In the genomic region with DNA sequence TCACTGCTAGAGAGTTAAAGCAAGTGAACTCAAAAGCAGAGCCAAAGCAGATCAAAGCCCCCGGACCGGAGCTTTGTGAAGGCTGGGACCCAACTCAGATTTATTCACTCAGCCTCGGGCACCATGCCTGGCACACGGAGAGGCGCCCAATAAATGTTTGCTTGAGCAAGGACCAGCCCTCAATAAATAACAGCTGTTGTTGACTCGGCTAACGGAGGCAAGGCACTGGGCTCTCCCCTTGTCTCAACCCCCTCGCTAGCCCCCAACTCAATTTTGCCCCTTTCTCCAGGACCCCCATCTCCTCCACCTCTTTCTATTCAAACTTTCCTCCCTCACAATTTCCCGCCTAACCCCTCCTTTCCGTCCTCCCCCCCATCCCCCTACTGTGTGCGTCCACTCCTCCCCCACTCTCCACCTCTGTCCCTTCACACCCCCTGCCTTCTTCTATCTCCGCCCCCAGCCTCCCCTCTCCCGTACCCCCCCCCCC, we compare ENCODE assay signal across 8 mouse cellular contexts. TPM values are rescaled to one million over a fixed set of nuclear protein-coding genes. Genes with fewer than 3 reads are reported as not detected.
DNase-seq lines count a peak whose midpoint lies in the region; ATAC-seq and TF ChIP-seq lines count a peak whose summit lies in the region.

No protein-coding gene starts in this region.

- 10% methylated on average over 13 of the region's 13 CpGs for WGBS in heart, embryonic 10.5 days
- WGBS in hindbrain, embryonic 15.5 days, result 4% methylated on average over 12 of the region's 13 CpGs
- 7% methylated on average over 13 of the region's 13 CpGs for WGBS in midbrain, embryonic 11.5 days

- TF ChIP-seq CTCF in cortical plate, adult 2 months (IDR thresholded peaks at IDR 0.05; ENCODE audit: extremely low read depth, insufficient read depth, low read length), result no peak

- ATAC-seq in hindbrain, embryonic 15.5 days (ENCODE audit: low FRiP score, low read depth), result peak; percentile 49; the same call in 1 of the 2 replicates
- peak; percentile 65 for ATAC-seq in midbrain, embryonic 11.5 days (ENCODE audit: low FRiP score)

- peak overlapping the region; percentile 74 for H3K4me3 ChIP-seq in heart, embryonic 10.5 days
- peak overlapping the region; percentile 100 for H3K4me3 ChIP-seq in cortical plate, adult 2 months (ENCODE audit: insufficient read depth, low read length)
- H3K4me3 ChIP-seq in hindbrain, embryonic 15.5 days, result peak overlapping the region; percentile 82
- peak overlapping the region; percentile 64 for H3K4me3 ChIP-seq in midbrain, embryonic 11.5 days (ENCODE audit: low read depth, low read length)

- intact Hi-C loops in heart, postnatal 25 days (cut with DNase I), result no loop called here

- H3K4me2 ChIP-seq in hindbrain, embryonic 15.5 days, result peak overlapping the region; percentile 71
- peak overlapping the region; percentile 59 for H3K4me2 ChIP-seq in midbrain, embryonic 11.5 days

- no peaks in the 10 kb centered on the region for H3K27me3 ChIP-seq in heart, embryonic 10.5 days (ENCODE audit: insufficient read depth, poor library complexity, severe bottlenecking)
- no peaks in the 10 kb centered on the region for H3K27me3 ChIP-seq in hindbrain, embryonic 15.5 days
- no peaks in the 10 kb centered on the region for H3K27me3 ChIP-seq in midbrain, embryonic 11.5 days (ENCODE audit: control insufficient read depth, insufficient read depth, low read length)

- no peak for DNase-seq in heart, embryonic 10.5 days (ENCODE audit: low spot score)
- DNase-seq in heart, postnatal 25 days (ENCODE audit: low spot score), result no peak
- peak; percentile 7 for DNase-seq in B cell, adult 2 months
- DNase-seq in midbrain, embryonic 11.5 days (ENCODE audit: low spot score, missing footprints), result peak; percentile 93
- DNase-seq in right cerebral cortex, adult 18-20 months, result no peak
- no peak for DNase-seq in testis, postnatal 14 days (ENCODE audit: low spot score)

- peaks cover 4% of the 10 kb centered on the region for H3K36me3 ChIP-seq in heart, embryonic 10.5 days
- no peaks in the 10 kb centered on the region for H3K36me3 ChIP-seq in hindbrain, embryonic 15.5 days
- H3K36me3 ChIP-seq in midbrain, embryonic 11.5 days (ENCODE audit: control insufficient read depth, insufficient read depth, low read length), result no peaks in the 10 kb centered on the region

- H3K9me3 ChIP-seq in heart, embryonic 10.5 days, result no peaks in the 10 kb centered on the region
- H3K9me3 ChIP-seq in hindbrain, embryonic 15.5 days, result no peaks in the 10 kb centered on the region
- no peaks in the 10 kb centered on the region for H3K9me3 ChIP-seq in midbrain, embryonic 11.5 days (ENCODE audit: control insufficient read depth, low read length)

- peaks cover 33% of the 10 kb centered on the region for H3K4me1 ChIP-seq in heart, embryonic 10.5 days
- peaks cover 2% of the 10 kb centered on the region; the same call in 1 of the 2 replicates for H3K4me1 ChIP-seq in cortical plate, adult 2 months (ENCODE audit: control insufficient read depth, insufficient read depth, low read length)
- H3K4me1 ChIP-seq in hindbrain, embryonic 15.5 days (replicated peaks), result peaks cover 32% of the 10 kb centered on the region
- peaks cover 10% of the 10 kb centered on the region for H3K4me1 ChIP-seq in midbrain, embryonic 11.5 days (ENCODE audit: control insufficient read depth, insufficient read depth, low read length)

- H3K27ac ChIP-seq in heart, embryonic 10.5 days, result peak overlapping the region; percentile 89
- H3K27ac ChIP-seq in cortical plate, adult 2 months (ENCODE audit: insufficient read depth, low read length), result no peak overlapping the region
- H3K27ac ChIP-seq in hindbrain, embryonic 15.5 days (replicated peaks), result peak overlapping the region; percentile 84
- H3K27ac ChIP-seq in midbrain, embryonic 11.5 days (ENCODE audit: low read depth, low read length), result peak overlapping the region; percentile 47; the same call in 1 of the 2 replicates

- H3K9ac ChIP-seq in hindbrain, embryonic 15.5 days, result peak overlapping the region; percentile 79
- peak overlapping the region; percentile 79 for H3K9ac ChIP-seq in midbrain, embryonic 11.5 days (ENCODE audit: low read length)

- TF ChIP-seq POLR2A in cortical plate, adult 2 months (IDR thresholded peaks at IDR 0.05; ENCODE audit: extremely low read depth, insufficient read depth, low read length), result no peak

RNA-seq across cellular contexts. Expression of a gene that starts 0.5 kb away (rescaled TPM):
- polyA plus RNA-seq in heart, embryonic 10.5 days (2016; fragmentation: Nextera tagmentation; extraction: Ambion mirVana), result 38.9 and 51.2 TPM in 2 replicates
- total RNA-seq in heart, postnatal 25 days (2021), result 10 to 100 TPM; 20.1 to 21.7 TPM
- 47.2 and 50.7 TPM in 2 replicates for polyA plus RNA-seq in cortical plate, adult 2 months (2012; rRNA removed)
- 60.6 and 60.7 TPM in 2 replicates for polyA plus RNA-seq in hindbrain, embryonic 15.5 days (2015; fragmentation: Nextera tagmentation; extraction: Ambion mirVana)
- 22.7 and 25.9 TPM in 2 replicates for polyA plus RNA-seq in midbrain, embryonic 11.5 days (2014; fragmentation: Nextera tagmentation; extraction: Ambion mirVana)

RNA-seq across cellular contexts. Expression of a gene that starts 32.0 kb away (rescaled TPM):
- 0.74 and 1.4 TPM in 2 replicates for polyA plus RNA-seq in heart, embryonic 10.5 days (2016; fragmentation: Nextera tagmentation; extraction: Ambion mirVana)
- total RNA-seq in heart, postnatal 25 days (2021), result 1 to 10 TPM; 1.8 to 2.7 TPM
- polyA plus RNA-seq in cortical plate, adult 2 months (2012; rRNA removed), result 2.4 and 2.5 TPM in 2 replicates
- 1.6 and 2.3 TPM in 2 replicates for polyA plus RNA-seq in hindbrain, embryonic 15.5 days (2015; fragmentation: Nextera tagmentation; extraction: Ambion mirVana)
- polyA plus RNA-seq in midbrain, embryonic 11.5 days (2014; fragmentation: Nextera tagmentation; extraction: Ambion mirVana), result 3.0 and 3.3 TPM in 2 replicates

Comparison
In these comparisons a context has a peak if more than half of its experiments do, and no peak if none do; other contexts are left out.
1. DNase-seq: peak in B cell, adult 2 months (2 of 2) and midbrain, embryonic 11.5 days (single experiment); none in heart, embryonic 10.5 days (single experiment), heart, postnatal 25 days (single experiment), right cerebral cortex, adult 18-20 months (single experiment) and testis, postnatal 14 days (single experiment).
2. Peak in every context shown above with its lines, with median percentiles within 50 percentile points of each other: H3K4me3 ChIP-seq.